Mouse (Mus musculus): Measurements from ENCODE around the gene Map3k20. TPM values are rescaled to one million over a fixed set of nuclear protein-coding genes. Genes with fewer than 3 reads are reported as not detected.

Map3k20 gene
- polyA plus RNA-seq, 1 experiment from 2014 or later, result 9.5 TPM

- Histone ChIP-seq H3K9ac (ENCODE audit: low read length) (no peak overlapping the region), H3K4me1 (replicated peaks; ENCODE audit: control insufficient read depth, insufficient read depth, low read length) (peaks cover 2% of the 10 kb centered on the region; the same call in 1 of the 2 replicates), H3K4me3 (ENCODE audit: low read depth, low read length) (no peak overlapping the region), H3K9me3 (ENCODE audit: control insufficient read depth, low read length) (no peaks in the 10 kb centered on the region), H3K27ac (ENCODE audit: low read depth, low read length) (no peak overlapping the region), H3K4me2 (ENCODE audit: low read depth, low read length, severe bottlenecking) (no peak overlapping the region), H3K36me3 (ENCODE audit: control insufficient read depth, insufficient read depth, low read length) (no peaks in the 10 kb centered on the region), H3K27me3 (ENCODE audit: control insufficient read depth, insufficient read depth, low read length) (no peaks in the 10 kb centered on the region)
- ATAC-seq (replicated peaks; ENCODE audit: low FRiP score), result no peak
- DNase-seq (ENCODE audit: low spot score), result no peak
- WGBS, result 73% methylated on average over 12 of the region's 12 CpGs
These were observed 114.2 kb downstream of the Map3k20 start for GRCm38 (mm10) chr2:72399469-72400195.

GRCm38 (mm10) chr2:72401290-72401689 is 115.9 kb downstream of the Map3k20 start:
- ATAC-seq (replicated peaks; ENCODE audit: low FRiP score) (no peak), DNase-seq (ENCODE audit: low spot score) (no peak)
- Histone ChIP-seq H3K27me3 (ENCODE audit: control insufficient read depth, insufficient read depth, low read length) (no peaks in the 10 kb centered on the region), H3K4me2 (ENCODE audit: low read depth, low read length, severe bottlenecking) (no peak overlapping the region), H3K9me3 (ENCODE audit: control insufficient read depth, low read length) (no peaks in the 10 kb centered on the region), H3K9ac (ENCODE audit: low read length) (no peak overlapping the region), H3K36me3 (ENCODE audit: control insufficient read depth, insufficient read depth, low read length) (no peaks in the 10 kb centered on the region), H3K27ac (ENCODE audit: low read depth, low read length) (no peak overlapping the region), H3K4me3 (ENCODE audit: low read depth, low read length) (no peak overlapping the region), H3K4me1 (replicated peaks; ENCODE audit: control insufficient read depth, insufficient read depth, low read length) (peaks cover 2% of the 10 kb centered on the region; the same call in 1 of the 2 replicates)
- WGBS, result 90% methylated on average over 9 of the region's 9 CpGs

GRCm38 (mm10) chr2:72405621-72406555 is 120.5 kb downstream of the Map3k20 start:
- Histone ChIP-seq H3K4me1 (replicated peaks; ENCODE audit: control insufficient read depth, insufficient read depth, low read length) (no peaks in the 10 kb centered on the region), H3K4me3 (ENCODE audit: low read depth, low read length) (no peak overlapping the region), H3K9me3 (ENCODE audit: control insufficient read depth, low read length) (no peaks in the 10 kb centered on the region), H3K27me3 (ENCODE audit: control insufficient read depth, insufficient read depth, low read length) (no peaks in the 10 kb centered on the region), H3K4me2 (ENCODE audit: low read depth, low read length, severe bottlenecking) (no peak overlapping the region), H3K27ac (ENCODE audit: low read depth, low read length) (no peak overlapping the region), H3K9ac (ENCODE audit: low read length) (no peak overlapping the region), H3K36me3 (ENCODE audit: control insufficient read depth, insufficient read depth, low read length) (no peaks in the 10 kb centered on the region)
- DNase-seq (ENCODE audit: low spot score) (no peak), ATAC-seq (replicated peaks; ENCODE audit: low FRiP score) (no peak)
- 91% methylated on average over 12 of the region's 12 CpGs for WGBS

- no peaks in the 10 kb centered on the region for H3K9me3 ChIP-seq (ENCODE audit: control insufficient read depth, low read length)
- H3K4me3 ChIP-seq (ENCODE audit: low read depth, low read length), result no peak overlapping the region
- WGBS, result 77% methylated on average over 10 of the region's 10 CpGs
- H3K27ac ChIP-seq (ENCODE audit: low read depth, low read length), result no peak overlapping the region
- no peak for ATAC-seq (replicated peaks; ENCODE audit: low FRiP score)
- no peaks in the 10 kb centered on the region for H3K4me1 ChIP-seq (replicated peaks; ENCODE audit: control insufficient read depth, insufficient read depth, low read length)
- no peaks in the 10 kb centered on the region for H3K36me3 ChIP-seq (ENCODE audit: control insufficient read depth, insufficient read depth, low read length)
- H3K4me2 ChIP-seq (ENCODE audit: low read depth, low read length, severe bottlenecking), result no peak overlapping the region
- H3K27me3 ChIP-seq (ENCODE audit: control insufficient read depth, insufficient read depth, low read length), result no peaks in the 10 kb centered on the region
- no peak overlapping the region for H3K9ac ChIP-seq (ENCODE audit: low read length)
- no peak for DNase-seq (ENCODE audit: low spot score)
These were observed 121.3 kb downstream of the Map3k20 start for GRCm38 (mm10) chr2:72406701-72407100.

- no peak for ATAC-seq (replicated peaks; ENCODE audit: low FRiP score)
- H3K27me3 ChIP-seq (ENCODE audit: control insufficient read depth, insufficient read depth, low read length), result no peaks in the 10 kb centered on the region
These were observed 122.1 kb downstream of the Map3k20 start for GRCm38 (mm10) chr2:72407341-72408092.

GRCm38 (mm10) chr2:72409968-72410367 is 124.5 kb downstream of the Map3k20 start:
- DNase-seq (ENCODE audit: low spot score), result no peak
- Histone ChIP-seq H3K36me3 (ENCODE audit: control insufficient read depth, insufficient read depth, low read length) (no peaks in the 10 kb centered on the region), H3K9ac (ENCODE audit: low read length) (no peak overlapping the region), H3K27me3 (ENCODE audit: control insufficient read depth, insufficient read depth, low read length) (no peaks in the 10 kb centered on the region), H3K9me3 (ENCODE audit: control insufficient read depth, low read length) (no peaks in the 10 kb centered on the region), H3K4me1 (replicated peaks; ENCODE audit: control insufficient read depth, insufficient read depth, low read length) (no peaks in the 10 kb centered on the region), H3K4me2 (ENCODE audit: low read depth, low read length, severe bottlenecking) (no peak overlapping the region), H3K27ac (ENCODE audit: low read depth, low read length) (no peak overlapping the region), H3K4me3 (ENCODE audit: low read depth, low read length) (no peak overlapping the region)
- 80% methylated on average over 10 of the region's 10 CpGs for WGBS
- no peak for ATAC-seq (replicated peaks; ENCODE audit: low FRiP score)

More at GRCm38 (mm10) chr2:72407341-72408092, 122.1 kb downstream of the Map3k20 start:
- Histone ChIP-seq H3K4me3 (ENCODE audit: low read depth, low read length) (no peak overlapping the region), H3K4me1 (replicated peaks; ENCODE audit: control insufficient read depth, insufficient read depth, low read length) (no peaks in the 10 kb centered on the region), H3K27ac (ENCODE audit: low read depth, low read length) (no peak overlapping the region), H3K36me3 (ENCODE audit: control insufficient read depth, insufficient read depth, low read length) (no peaks in the 10 kb centered on the region), H3K4me2 (ENCODE audit: low read depth, low read length, severe bottlenecking) (no peak overlapping the region), H3K9me3 (ENCODE audit: control insufficient read depth, low read length) (no peaks in the 10 kb centered on the region), H3K9ac (ENCODE audit: low read length) (no peak overlapping the region)
- 58% methylated on average over 17 of the region's 17 CpGs for WGBS
- DNase-seq (ENCODE audit: low spot score), result no peak

- WGBS, result 91% methylated on average over 4 of the region's 4 CpGs
These were observed 126.8 kb downstream of the Map3k20 start for GRCm38 (mm10) chr2:72412266-72412665.

GRCm38 (mm10) chr2:72415416-72415815 is 130.0 kb downstream of the Map3k20 start:
- H3K4me1 ChIP-seq (replicated peaks; ENCODE audit: control insufficient read depth, insufficient read depth, low read length), result no peaks in the 10 kb centered on the region
- no peaks in the 10 kb centered on the region for H3K36me3 ChIP-seq (ENCODE audit: control insufficient read depth, insufficient read depth, low read length)
- no peak overlapping the region for H3K4me3 ChIP-seq (ENCODE audit: low read depth, low read length)
- no peak overlapping the region for H3K9ac ChIP-seq (ENCODE audit: low read length)
- 84% methylated on average over 5 of the region's 5 CpGs for WGBS
- no peak overlapping the region for H3K4me2 ChIP-seq (ENCODE audit: low read depth, low read length, severe bottlenecking)
- no peak for DNase-seq (ENCODE audit: low spot score)
- H3K27ac ChIP-seq (ENCODE audit: low read depth, low read length), result no peak overlapping the region
- ATAC-seq (replicated peaks; ENCODE audit: low FRiP score), result no peak
- no peaks in the 10 kb centered on the region for H3K9me3 ChIP-seq (ENCODE audit: control insufficient read depth, low read length)
- H3K27me3 ChIP-seq (ENCODE audit: control insufficient read depth, insufficient read depth, low read length), result no peaks in the 10 kb centered on the region

More at GRCm38 (mm10) chr2:72412266-72412665, 126.8 kb downstream of the Map3k20 start:
- H3K36me3 ChIP-seq (ENCODE audit: control insufficient read depth, insufficient read depth, low read length), result no peaks in the 10 kb centered on the region
- no peaks in the 10 kb centered on the region for H3K9me3 ChIP-seq (ENCODE audit: control insufficient read depth, low read length)
- H3K4me2 ChIP-seq (ENCODE audit: low read depth, low read length, severe bottlenecking), result no peak overlapping the region
- no peak overlapping the region for H3K9ac ChIP-seq (ENCODE audit: low read length)
- H3K27ac ChIP-seq (ENCODE audit: low read depth, low read length), result no peak overlapping the region
- no peak overlapping the region for H3K4me3 ChIP-seq (ENCODE audit: low read depth, low read length)
- H3K4me1 ChIP-seq (replicated peaks; ENCODE audit: control insufficient read depth, insufficient read depth, low read length), result no peaks in the 10 kb centered on the region
- ATAC-seq (replicated peaks; ENCODE audit: low FRiP score), result no peak
- no peaks in the 10 kb centered on the region for H3K27me3 ChIP-seq (ENCODE audit: control insufficient read depth, insufficient read depth, low read length)
- DNase-seq (ENCODE audit: low spot score), result no peak

All from forebrain, embryonic 11.5 days (tissue).